Mouse (Mus musculus) liver, embryonic 14.5 days (tissue): ENCODE measurements around the gene Arnt2.

Source experiments
- CTCF ChIP-seq: IDR thresholded peaks from 2 replicates; pipeline ENCODE4 v1.5.1; 2016; ENCODE audit warnings: antibody characterized with exemption, low read depth, control low read depth
- EP300 ChIP-seq: IDR thresholded peaks from 2 replicates; pipeline ENCODE4 v1.6.1; 2016; ENCODE audit warnings: antibody characterized with exemption, low read depth

DNA sequence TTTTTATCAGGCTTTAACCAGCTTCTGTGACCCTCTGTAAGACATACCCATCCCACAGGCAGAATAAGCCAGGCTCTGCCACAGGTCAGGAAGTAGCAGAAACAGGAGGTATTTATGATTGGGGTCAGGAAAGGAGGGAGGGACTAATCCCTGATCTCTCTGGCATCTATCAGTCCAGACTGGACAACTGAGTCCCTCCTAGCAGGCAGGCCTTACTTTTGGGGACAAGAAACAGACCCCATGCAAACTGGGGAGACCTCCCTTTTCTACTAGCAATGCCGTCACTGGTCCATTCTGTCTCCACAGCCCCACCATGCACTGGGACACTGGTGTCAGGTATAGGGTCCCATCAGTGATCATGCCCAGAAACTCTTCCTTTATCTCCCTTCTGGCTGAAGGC, 37.1 kb downstream of the Arnt2 start:
- no peak for TF ChIP-seq CTCF
- TF ChIP-seq EP300, result no peak
